Mouse (Mus musculus): ENCODE measurements at regions not wholly inside any gene's neighbourhood (a gene's known extent, or its start where the extent isn't known, plus 50 kb on each side); places are given as distances from the start of the nearest gene placed in this dataset.

- DNase-seq, result no peak
Observed at GRCm38 (mm10) chr9:43982359-43982889, 60.8 kb upstream of the Thy1 start.

- DNase-seq, result no peak
Observed at GRCm38 (mm10) chr9:43983220-43983619, 60.0 kb upstream of the Thy1 start.

GRCm38 (mm10) chr9:43984181-43985062 lies 58.8 kb upstream of the Thy1 start:
- peak; percentile 84 for DNase-seq

- no peak for DNase-seq
Observed at GRCm38 (mm10) chr9:43987957-43988356, 55.2 kb upstream of the Thy1 start.

- DNase-seq, result peak; percentile 51
Observed at GRCm38 (mm10) chr9:43988981-43989860, 54.0 kb upstream of the Thy1 start.

GRCm38 (mm10) chr9:43990124-43990523 lies 53.1 kb upstream of the Thy1 start:
- DNase-seq, result no peak

GRCm38 (mm10) chr9:43993221-43993976 lies 49.8 kb upstream of the Thy1 start:
- DNase-seq, result peak; percentile 66
